Mouse (Mus musculus) bone marrow macrophage, adult 2 months (primary cell): Measurements from ENCODE around the gene Epb41l2. TPM values are rescaled to one million over a fixed set of nuclear protein-coding genes. Genes with fewer than 3 reads are reported as not detected.

Experiments
- H3K27ac ChIP-seq: 2 replicates; pipeline ENCODE4 v1.5.1; 2012; ENCODE audit warnings: low read depth, low read length; ENCODE audit not compliant: insufficient read depth
- H3K4me1 ChIP-seq: 2 replicates; pipeline ENCODE4 v1.6.1; 2012; ENCODE audit warnings: low read length; ENCODE audit not compliant: control insufficient read depth, insufficient read depth
- H3K4me3 ChIP-seq: 2 replicates; pipeline ENCODE4 v1.5.1; 2012; ENCODE audit warnings: mild to moderate bottlenecking, low read length, moderate library complexity; ENCODE audit not compliant: insufficient read depth
- CTCF ChIP-seq: IDR thresholded peaks from 2 replicates; pipeline ENCODE4 v1.5.1; 2012; ENCODE audit warnings: low read depth, mild to moderate bottlenecking, low read length, moderate library complexity
- POLR2A ChIP-seq: IDR thresholded peaks from 2 replicates; pipeline ENCODE4 v1.6.1; 2012; ENCODE audit warnings: mild to moderate bottlenecking, low read depth, low read length, borderline replicate concordance
- polyA plus RNA-seq: library from polyadenylated mRNA; stranded (reverse); fragments of >200 nt; gene quantifications from 2 replicates; pipeline ENCODE4 v1.2.4, GENCODE M21; 2012; ENCODE audit not compliant: missing spikeins, insufficient read depth, insufficient read length

Epb41l2 gene
- polyA plus RNA-seq, 1 experiment: 97.2 TPM

DNA sequence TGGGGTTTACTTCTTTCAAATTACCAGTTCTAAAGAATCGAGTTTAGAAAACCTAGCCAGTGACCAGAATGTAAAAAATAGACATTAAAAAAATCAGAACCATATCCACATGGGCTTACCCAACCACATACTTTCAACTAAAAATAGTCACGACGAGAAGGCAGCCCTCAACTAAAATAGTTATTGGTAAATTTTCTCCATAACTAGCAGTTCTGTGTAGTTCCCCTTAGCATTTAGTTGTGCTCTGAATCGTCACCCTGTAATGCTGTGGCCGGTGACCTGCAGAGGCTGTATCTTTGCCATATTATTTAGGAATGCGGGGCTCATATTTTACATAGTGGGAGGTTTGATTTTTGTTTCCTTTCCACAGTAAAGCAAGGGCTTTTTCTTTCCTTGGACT lies 2.6 kb downstream of the Epb41l2 start:
- Histone ChIP-seq H3K27ac (peak overlapping the region; percentile 39; the same call in 1 of the 2 replicates), H3K4me3 (peak overlapping the region; percentile 32), H3K4me1 (peaks cover 43% of the 10 kb centered on the region)
- TF ChIP-seq POLR2A (no peak), CTCF (no peak)

DNA sequence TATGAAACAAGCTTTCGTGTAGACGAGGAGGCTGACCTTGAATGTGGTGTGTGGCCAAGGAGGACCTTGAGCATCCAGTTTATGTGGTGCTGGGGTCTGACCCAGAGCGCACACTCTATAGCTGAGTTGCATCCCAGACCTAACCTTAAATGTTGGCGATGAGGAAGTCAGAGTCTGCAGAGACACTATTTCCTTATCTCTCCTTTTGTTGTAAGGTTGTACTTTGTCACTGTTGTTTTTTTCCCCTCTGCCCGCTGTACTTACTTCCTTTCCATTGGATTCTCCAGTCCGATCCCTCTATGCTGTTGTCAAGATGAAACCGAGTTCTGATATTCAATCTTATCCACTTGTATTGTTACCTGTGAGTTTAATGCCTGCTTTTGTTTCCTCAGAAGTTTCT lies 5.6 kb downstream of the Epb41l2 start:
- Histone ChIP-seq H3K4me3 (no peak overlapping the region), H3K27ac (no peak overlapping the region), H3K4me1 (peaks cover 56% of the 10 kb centered on the region)
- no peak for TF ChIP-seq POLR2A
- no peak for TF ChIP-seq CTCF

DNA sequence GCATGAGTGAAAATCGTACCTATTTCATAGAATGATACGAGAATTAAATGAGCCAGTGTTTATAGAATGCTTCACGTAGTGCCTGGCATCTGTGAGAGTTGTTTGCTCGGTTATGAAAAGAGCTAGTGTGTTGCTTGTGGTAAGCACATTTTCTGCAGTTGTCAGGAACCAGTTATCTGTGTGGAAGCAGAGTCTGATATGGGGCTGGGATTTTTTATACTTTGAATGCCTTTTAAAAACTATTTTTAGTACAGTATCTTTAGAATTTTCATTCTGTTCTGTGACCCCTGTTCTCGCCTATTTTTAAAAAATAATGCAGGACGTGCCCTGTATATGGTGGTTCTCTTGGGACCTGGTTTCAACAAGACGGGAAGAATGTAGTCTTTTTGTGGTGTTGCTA lies 6.1 kb downstream of the Epb41l2 start:
- H3K4me3 ChIP-seq: no peak overlapping the region
- no peak for TF ChIP-seq CTCF
- no peak for TF ChIP-seq POLR2A
- peaks cover 58% of the 10 kb centered on the region for H3K4me1 ChIP-seq
- H3K27ac ChIP-seq: no peak overlapping the region

DNA sequence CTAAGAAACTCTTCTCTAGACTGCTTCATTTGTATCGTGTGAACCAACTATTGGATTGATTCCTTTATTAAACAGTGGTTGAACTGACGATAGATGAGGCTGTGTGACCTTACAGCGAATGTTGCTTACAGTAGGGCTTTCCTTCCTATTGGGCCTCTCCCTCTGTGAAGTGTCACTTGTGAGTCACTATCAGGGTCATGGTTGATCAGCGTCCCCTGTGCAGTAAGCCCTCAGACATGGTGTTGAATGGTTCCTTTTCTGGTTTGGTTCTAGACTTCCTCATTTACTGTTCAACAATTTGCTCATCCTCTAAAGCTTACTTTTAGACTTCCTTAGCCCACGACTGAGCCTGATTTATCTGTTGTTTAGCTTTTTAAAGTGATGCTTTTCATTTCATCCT lies 7.1 kb downstream of the Epb41l2 start:
- Histone ChIP-seq H3K4me1 (peaks cover 56% of the 10 kb centered on the region), H3K27ac (peak overlapping the region; percentile 45), H3K4me3 (peak overlapping the region; percentile 6; the same call in 1 of the 2 replicates)
- TF ChIP-seq CTCF (no peak), POLR2A (no peak)

DNA sequence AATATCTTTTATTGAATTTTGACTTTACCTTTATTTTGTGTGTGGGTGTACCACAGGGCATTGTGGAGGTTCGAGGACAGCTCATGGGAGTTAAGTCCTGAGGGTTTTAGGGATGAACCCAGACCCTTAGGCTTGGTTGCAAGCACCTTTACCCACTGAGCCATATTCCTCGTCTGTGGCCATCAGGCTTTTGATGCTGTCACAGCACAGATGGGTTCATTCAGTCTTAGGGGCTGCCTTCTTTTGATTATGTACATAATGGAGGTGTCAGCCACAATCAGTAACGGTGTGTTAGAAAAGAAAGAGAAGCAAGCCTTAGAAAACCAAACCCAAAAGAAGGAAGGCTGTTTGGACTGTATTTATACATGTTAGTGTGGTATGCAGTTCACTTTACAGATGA lies 9.3 kb downstream of the Epb41l2 start:
- no peak for TF ChIP-seq CTCF
- TF ChIP-seq POLR2A: no peak
- peaks cover 55% of the 10 kb centered on the region for H3K4me1 ChIP-seq
- H3K27ac ChIP-seq: no peak overlapping the region
- no peak overlapping the region for H3K4me3 ChIP-seq

DNA sequence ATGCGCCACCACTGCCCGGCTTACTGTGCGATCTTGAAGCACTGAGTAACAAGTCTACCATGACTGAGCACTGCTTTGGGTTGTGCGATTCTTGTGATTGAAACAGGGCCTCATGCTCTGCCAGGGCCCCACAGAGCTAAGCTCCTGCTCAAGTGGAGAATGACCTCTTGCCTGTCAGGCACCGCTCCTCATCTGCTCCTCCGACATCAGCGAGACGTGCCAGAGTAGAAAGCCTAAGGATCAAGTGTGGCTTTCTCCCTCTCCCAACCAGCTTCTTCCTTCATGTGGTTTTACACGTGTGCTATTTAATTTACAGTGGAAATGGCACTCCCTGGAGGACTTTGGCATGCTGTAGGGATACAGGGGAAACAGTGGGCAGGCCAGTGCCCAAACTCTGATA lies 10.1 kb downstream of the Epb41l2 start:
- TF ChIP-seq CTCF: no peak
- TF ChIP-seq POLR2A: no peak
- peaks cover 55% of the 10 kb centered on the region for H3K4me1 ChIP-seq
- H3K27ac ChIP-seq: no peak overlapping the region
- no peak overlapping the region for H3K4me3 ChIP-seq

DNA sequence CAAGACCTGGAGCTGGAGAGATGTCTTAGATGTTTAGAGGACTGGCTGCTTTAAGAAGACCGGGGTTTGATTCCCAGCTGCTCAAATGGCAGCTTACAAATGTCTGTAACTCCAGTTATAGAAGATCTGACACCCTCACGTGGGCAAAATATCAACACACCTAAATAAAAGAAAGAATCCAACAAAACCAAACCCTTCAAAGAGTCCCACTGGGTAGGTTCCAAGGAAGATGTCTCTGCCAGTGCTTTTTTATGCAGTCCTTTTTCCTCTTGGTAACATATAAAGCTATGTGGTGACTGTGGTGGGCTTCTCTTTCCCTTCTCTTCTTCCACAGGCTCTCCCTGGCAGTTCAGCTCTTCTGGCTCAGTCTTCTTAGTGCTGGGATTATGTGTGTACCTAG lies 11.7 kb downstream of the Epb41l2 start:
- TF ChIP-seq POLR2A: no peak
- no peak for TF ChIP-seq CTCF
- H3K4me3 ChIP-seq: no peak overlapping the region
- peaks cover 41% of the 10 kb centered on the region for H3K4me1 ChIP-seq
- no peak overlapping the region for H3K27ac ChIP-seq

DNA sequence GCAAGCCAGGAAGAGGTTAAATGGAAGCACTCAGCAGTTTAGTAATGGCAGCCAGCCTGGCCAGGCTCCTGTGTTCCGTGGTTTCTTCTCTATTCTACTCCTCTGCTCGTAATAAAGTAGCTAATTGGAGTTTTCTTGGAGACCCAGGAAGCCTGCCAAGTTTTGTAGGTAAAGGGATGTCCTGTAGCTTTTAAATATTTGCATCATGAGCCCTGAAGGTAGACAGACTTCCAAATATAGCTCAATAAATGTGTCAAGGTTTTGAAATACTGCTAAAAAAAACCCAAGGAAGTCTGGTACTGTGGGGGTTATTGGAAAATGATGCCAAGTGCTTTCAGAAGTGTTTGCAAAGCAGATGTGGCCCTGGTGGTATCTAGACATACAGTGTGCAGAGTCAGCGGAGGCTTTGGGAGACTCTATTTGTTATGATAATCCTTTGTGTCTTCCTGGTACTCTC lies 12.3 kb downstream of the Epb41l2 start:
- H3K4me1 ChIP-seq: peaks cover 38% of the 10 kb centered on the region
- H3K4me3 ChIP-seq: no peak overlapping the region
- H3K27ac ChIP-seq: 0 out of 2 replicates have a peak overlapping the region, but pooled peaks have one; percentile 3
- TF ChIP-seq CTCF (no peak), POLR2A (no peak)

DNA sequence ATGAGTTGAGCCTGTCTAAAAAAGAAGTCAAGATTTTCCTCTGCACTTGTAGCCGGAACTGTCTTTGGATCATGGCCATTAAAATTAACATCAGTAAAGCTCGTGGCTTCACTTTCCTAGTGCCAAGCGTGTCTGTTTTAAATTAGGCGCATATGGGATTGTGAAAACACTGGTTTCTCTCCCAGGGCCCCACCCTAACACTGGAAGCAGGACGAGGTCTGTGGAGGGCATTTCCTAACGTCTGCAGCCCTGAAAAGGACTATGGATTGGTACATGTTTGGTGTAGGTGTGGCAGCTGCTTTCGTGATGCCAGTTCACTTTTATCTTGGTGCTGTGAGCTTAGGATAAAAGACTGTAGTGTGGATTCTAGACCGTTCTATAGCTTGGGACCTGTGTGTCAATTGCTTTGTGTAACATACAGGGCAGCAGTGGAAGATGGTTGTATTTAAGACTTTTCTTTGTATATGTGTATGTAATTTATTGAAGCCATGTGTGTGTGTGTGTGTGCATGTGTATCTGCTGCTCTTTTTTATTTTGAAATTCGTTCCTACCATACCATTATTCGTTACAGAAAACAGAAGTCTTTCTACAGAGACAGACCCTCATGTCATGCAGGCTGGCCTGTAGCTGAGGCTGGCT lies 13.0 kb downstream of the Epb41l2 start:
- Histone ChIP-seq H3K27ac (no peak overlapping the region), H3K4me3 (no peak overlapping the region), H3K4me1 (peaks cover 31% of the 10 kb centered on the region)
- TF ChIP-seq POLR2A (no peak), CTCF (no peak)

DNA sequence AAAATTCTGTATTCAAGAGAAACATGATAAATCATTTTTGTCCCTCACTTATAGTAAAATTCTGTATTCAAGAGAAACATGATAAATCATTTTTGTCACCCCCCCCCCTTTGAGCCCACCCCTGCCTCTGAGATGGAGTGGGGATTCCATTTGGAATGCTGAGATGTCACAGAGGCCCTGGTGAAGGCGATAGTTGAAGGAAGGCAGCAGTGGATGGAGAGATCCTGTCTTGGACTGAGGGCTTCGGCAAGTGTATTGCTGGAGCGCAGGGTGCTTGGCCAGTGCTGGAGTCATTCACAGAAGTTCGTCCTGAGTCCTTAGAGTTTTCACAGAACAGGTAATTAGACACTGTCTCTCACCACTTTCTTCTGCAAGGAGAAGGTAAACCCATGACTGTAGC lies 15.4 kb downstream of the Epb41l2 start:
- H3K27ac ChIP-seq: no peak overlapping the region
- no peak for TF ChIP-seq CTCF
- no peak for TF ChIP-seq POLR2A
- peaks cover 22% of the 10 kb centered on the region for H3K4me1 ChIP-seq
- no peak overlapping the region for H3K4me3 ChIP-seq
